Mouse (Mus musculus) gastrocnemius, postnatal 36 days (tissue): ENCODE measurements around the gene Top2a. TPM values are rescaled to one million over a fixed set of nuclear protein-coding genes. Genes with fewer than 3 reads are reported as not detected.

Experiments used
- DNase-seq, 2 experiments: peaks; one replicate each; pipeline ENCODE4 v3.0.0; 2022
- intact Hi-C: fragments of 180-260 bp; cut with DNase I; formaldehyde crosslinking; loops from one replicate; pipeline ENCODE4 v1.15.1; 2025
- total RNA-seq, 2 experiments: library from RNA; stranded (reverse); gene quantifications; 2 replicates each; pipeline ENCODE4 v1.2.3; 2021

Gene Top2a
- total RNA-seq, 2 experiments from 2014 or later, result 2.9 to 4.5 TPM

GRCm38 (mm10) chr11:99041841-99042780, 18.1 kb upstream of the Top2a start:
- intact Hi-C loops, result loop anchor here (5.0 kb wide), 1 partner anchor 85 kb away; no protein-coding TSS in a partner anchor
- no peak for DNase-seq

- intact Hi-C loops, result loop anchor here (5.0 kb wide), 1 partner anchor 86 kb away; no protein-coding TSS in a partner anchor
Observed at GRCm38 (mm10) chr11:99041051-99041729, 17.2 kb upstream of the Top2a start, which contains the start of gene Igfbp4. Gene Igfbp4 (plus strand): TSS chr11:99041244.

GRCm38 (mm10) chr11:99040346-99040974, 16.5 kb upstream of the Top2a start:
- DNase-seq, result no peak
- intact Hi-C loops, result loop anchor here (1.0 to 5.0 kb wide), 2 partner anchors 26 to 87 kb away; no protein-coding TSS in a partner anchor

More at GRCm38 (mm10) chr11:99041051-99041729, 17.2 kb upstream of the Top2a start, which contains the start of gene Igfbp4:
- DNase-seq, result peak; percentile 61 to 64

- DNase-seq, result peak; percentile 64 to 76
- intact Hi-C loops, result loop anchor here (1.0 to 10.0 kb wide), 5 partner anchors 27 to 115 kb away; partner anchors contain the start of gene Rara
Observed at GRCm38 (mm10) chr11:99039782-99040181, 15.8 kb upstream of the Top2a start.

GRCm38 (mm10) chr11:99036254-99036653, 12.3 kb upstream of the Top2a start:
- intact Hi-C loops, result loop anchor here (5.0 to 10.0 kb wide), 2 partner anchors 59 to 111 kb away; partner anchors contain the start of gene Rara
- no peak for DNase-seq

- intact Hi-C loops, result loop anchor here (5.0 to 10.0 kb wide), 2 partner anchors 58 to 111 kb away; partner anchors contain the start of gene Rara
Observed at GRCm38 (mm10) chr11:99035350-99035749, 11.4 kb upstream of the Top2a start.

GRCm38 (mm10) chr11:99026899-99027440, 3.0 kb upstream of the Top2a start:
- no peak for DNase-seq

More at GRCm38 (mm10) chr11:99035350-99035749, 11.4 kb upstream of the Top2a start:
- no peak for DNase-seq

GRCm38 (mm10) chr11:99025878-99026277, 1.9 kb upstream of the Top2a start:
- intact Hi-C loops, result no loop called here
- DNase-seq, result no peak

More at GRCm38 (mm10) chr11:99026899-99027440, 3.0 kb upstream of the Top2a start:
- intact Hi-C loops, result no loop called here

- intact Hi-C loops, result no loop called here
- DNase-seq, result no peak
Observed at GRCm38 (mm10) chr11:99024468-99025134, 612 bp upstream of the Top2a start.

GRCm38 (mm10) chr11:99023094-99023493, 895 bp downstream of the Top2a start:
- no peak for DNase-seq
- intact Hi-C loops, result no loop called here

GRCm38 (mm10) chr11:99022384-99022933, 1.5 kb downstream of the Top2a start:
- no peak for DNase-seq
- intact Hi-C loops, result no loop called here

- no peak for DNase-seq
- intact Hi-C loops, result no loop called here
Observed at GRCm38 (mm10) chr11:99019844-99020243, 4.1 kb downstream of the Top2a start.

GRCm38 (mm10) chr11:99013856-99014255, 10.1 kb downstream of the Top2a start:
- no peak for DNase-seq
- intact Hi-C loops, result no loop called here

- intact Hi-C loops, result no loop called here
- no peak for DNase-seq
Observed at GRCm38 (mm10) chr11:99010706-99011105, 13.3 kb downstream of the Top2a start.

GRCm38 (mm10) chr11:99010124-99010523, 13.9 kb downstream of the Top2a start:
- intact Hi-C loops, result no loop called here
- DNase-seq, result no peak

GRCm38 (mm10) chr11:99006788-99007187, 17.2 kb downstream of the Top2a start:
- DNase-seq, result no peak
- intact Hi-C loops, result no loop called here

GRCm38 (mm10) chr11:98999243-98999642, 24.7 kb downstream of the Top2a start:
- intact Hi-C loops, result no loop called here
- DNase-seq, result no peak

- no peak for DNase-seq
- intact Hi-C loops, result no loop called here
Observed at GRCm38 (mm10) chr11:98998776-98999175, 25.2 kb downstream of the Top2a start.

GRCm38 (mm10) chr11:98997659-98998058, 26.3 kb downstream of the Top2a start:
- intact Hi-C loops, result no loop called here
- DNase-seq, result no peak
